Mouse (Mus musculus) C2C12 (cell line): ENCODE measurements around the gene Uvrag. TPM values are rescaled to one million over a fixed set of nuclear protein-coding genes. Genes with fewer than 3 reads are reported as not detected.

Experiments used
- H3K27me3 ChIP-seq: one replicate; pipeline ENCODE4 v1.6.1; 2011; ENCODE audit not compliant: control insufficient read depth, insufficient read depth, insufficient read length
- H3K36me3 ChIP-seq: one replicate; pipeline ENCODE4 v1.6.1; 2011; ENCODE audit not compliant: control insufficient read depth, insufficient read depth
- H3K4me3 ChIP-seq: one replicate; pipeline ENCODE4 v1.5.1; 2011; ENCODE audit warnings: mild to moderate bottlenecking, control low read depth; ENCODE audit not compliant: poor library complexity, insufficient read depth, severe bottlenecking
- H3K79me2 ChIP-seq: one replicate; pipeline ENCODE4 v1.6.1; 2011; ENCODE audit not compliant: control insufficient read depth, insufficient read depth
- H3K79me3 ChIP-seq: one replicate; pipeline ENCODE4 v1.6.1; 2011; ENCODE audit warnings: low read depth, control low read depth
- H3ac ChIP-seq: one replicate; pipeline ENCODE3; 2011; ENCODE audit warnings: low read depth; ENCODE audit not compliant: control insufficient read depth, insufficient read length
- CEBPB ChIP-seq: IDR thresholded peaks from one replicate; pipeline ENCODE4 v1.6.1; 2011; ENCODE audit warnings: low read depth, mild to moderate bottlenecking, control low read depth, moderate library complexity
- CTCF ChIP-seq: IDR thresholded peaks from one replicate; pipeline ENCODE4 v1.5.1; 2011; ENCODE audit not compliant: control insufficient read depth, insufficient read depth, insufficient read length
- FOSL1 ChIP-seq: IDR thresholded peaks from one replicate; pipeline ENCODE4 v1.8.0; 2011; ENCODE audit warnings: mild to moderate bottlenecking, low read length; ENCODE audit not compliant: poor library complexity, insufficient read depth, severe bottlenecking
- MAX ChIP-seq: IDR thresholded peaks from one replicate; pipeline ENCODE4 v1.6.1; 2011; ENCODE audit warnings: mild to moderate bottlenecking, control low read depth
- MYOD1 ChIP-seq: IDR thresholded peaks from one replicate; pipeline ENCODE4 v1.6.1; 2011; ENCODE audit warnings: low read depth; ENCODE audit not compliant: control insufficient read depth, insufficient read length
- MYOG ChIP-seq: IDR thresholded peaks from one replicate; pipeline ENCODE4 v1.6.1; 2011; ENCODE audit not compliant: control insufficient read depth, insufficient read length; ENCODE audit errors: extremely low read depth
- USF1 ChIP-seq: IDR thresholded peaks from one replicate; pipeline ENCODE4 v1.6.1; 2011; ENCODE audit warnings: low read depth, mild to moderate bottlenecking, control low read depth, moderate library complexity
- long read RNA-seq, 2 experiments: library from polyadenylated mRNA; unstranded; transcript quantifications; one replicate each; pipeline ENCODE4 v2.0.0; 2019 to 2020
- polyA plus RNA-seq: library from polyadenylated mRNA; unstranded; fragments of >200 nt; fragmentation: generic; extraction: Trizol; gene quantifications from one replicate; pipeline ENCODE4 v1.2.1, GENCODE M21; 2012; ENCODE audit warnings: missing spikeins

Uvrag gene
- polyA plus RNA-seq: 9.0 TPM
- long read RNA-seq, experiment 1, full-length matches to known transcripts: 16 of 30 reads
- long read RNA-seq, experiment 1, partial matches to known transcripts: 4 of 30 reads
- long read RNA-seq, experiment 1, other reads (novel, unspliced or antisense): 10 of 30 reads
- long read RNA-seq, experiment 2, full-length matches to known transcripts: 163 of 178 reads
- long read RNA-seq, experiment 2, partial matches to known transcripts: 4 of 178 reads
- long read RNA-seq, experiment 2, other reads (novel, unspliced or antisense): 11 of 178 reads

DNA sequence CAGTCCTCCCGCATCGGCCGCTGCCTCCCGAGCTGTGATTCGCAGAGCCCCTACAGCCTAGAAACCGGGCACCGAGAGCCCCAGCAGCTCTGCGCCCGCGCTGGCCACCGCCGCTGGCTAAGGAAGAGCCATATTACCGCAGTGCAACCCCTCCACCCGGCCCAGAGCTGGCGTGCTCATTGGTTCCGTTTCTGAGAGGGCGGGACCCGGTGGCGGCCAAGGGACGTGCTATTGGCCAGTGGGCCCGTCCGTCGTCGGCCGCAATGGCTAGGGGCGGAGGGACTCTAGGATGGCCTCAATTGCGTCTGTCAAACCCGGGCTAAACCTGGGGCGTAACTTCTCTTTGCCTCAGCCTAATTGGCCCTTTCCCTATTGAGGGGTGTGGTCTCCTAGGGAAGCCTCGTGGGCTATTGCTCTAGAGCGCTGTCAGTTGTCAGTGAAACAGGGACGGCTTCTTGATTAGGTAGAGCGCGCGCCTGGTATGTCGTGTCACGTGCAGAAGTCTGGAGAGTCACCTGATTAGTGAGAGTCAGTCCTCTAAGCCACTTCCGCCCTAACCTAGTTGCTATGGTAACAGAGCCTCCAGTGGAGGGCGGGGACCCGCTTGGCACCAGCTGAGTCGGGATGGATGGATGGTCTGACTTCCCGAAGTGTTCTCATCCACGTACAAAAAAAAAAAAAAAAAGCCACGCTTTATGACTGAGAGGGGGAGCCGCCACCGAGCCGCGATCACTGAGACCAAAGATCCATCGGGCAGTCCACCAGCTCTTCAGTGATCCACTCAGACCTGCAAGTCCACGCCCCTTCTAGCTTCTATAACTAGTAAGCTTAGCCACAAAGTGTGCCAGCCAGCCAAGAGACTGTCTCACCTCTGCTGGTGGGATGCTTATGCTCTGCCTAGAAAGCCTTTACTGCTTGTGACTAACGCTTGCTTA lies at the start of gene Uvrag:
TSS of gene Uvrag (minus strand) at position 158 of the 935 bp plus-strand sequence.
- Histone ChIP-seq H3K79me2 (peaks cover 45% of the 10 kb centered on the region), H3K36me3 (no peaks in the 10 kb centered on the region), H3K79me3 (peaks cover 25% of the 10 kb centered on the region), H3K4me3 (peak within 1 kb of the TSS; percentile 83), H3K27me3 (no peaks in the 10 kb centered on the region), H3ac (peak within 1 kb of the TSS; percentile 93)
- TF ChIP-seq FOSL1: no peak
- TF ChIP-seq CTCF: no peak
- peak; percentile 99 for TF ChIP-seq USF1
- TF ChIP-seq MYOG: no peak
- no peak for TF ChIP-seq MAX

- no peaks in the 10 kb centered on the region for H3K79me3 ChIP-seq
- TF ChIP-seq USF1 (no peak), MYOD1 (no peak), MYOG (no peak), MAX (no peak), CTCF (no peak), FOSL1 (no peak), CEBPB (no peak)
- peaks cover 7% of the 10 kb centered on the region for H3K27me3 ChIP-seq
These were observed 48.9 kb upstream of the Uvrag start for GRCm38 (mm10) chr7:99189885-99190284.

GRCm38 (mm10) chr7:99188630-99189029 lies 47.7 kb upstream of the Uvrag start:
- TF ChIP-seq CTCF: no peak
- TF ChIP-seq FOSL1: no peak
- no peak for TF ChIP-seq MAX
- TF ChIP-seq CEBPB: no peak
- TF ChIP-seq MYOD1: no peak
- no peak for TF ChIP-seq USF1
- TF ChIP-seq MYOG: no peak

More at GRCm38 (mm10) chr7:99189885-99190284, 48.9 kb upstream of the Uvrag start:
- no peak overlapping the region for H3ac ChIP-seq
- no peaks in the 10 kb centered on the region for H3K36me3 ChIP-seq
- H3K79me2 ChIP-seq: no peaks in the 10 kb centered on the region
- H3K4me3 ChIP-seq: no peak overlapping the region

DNA sequence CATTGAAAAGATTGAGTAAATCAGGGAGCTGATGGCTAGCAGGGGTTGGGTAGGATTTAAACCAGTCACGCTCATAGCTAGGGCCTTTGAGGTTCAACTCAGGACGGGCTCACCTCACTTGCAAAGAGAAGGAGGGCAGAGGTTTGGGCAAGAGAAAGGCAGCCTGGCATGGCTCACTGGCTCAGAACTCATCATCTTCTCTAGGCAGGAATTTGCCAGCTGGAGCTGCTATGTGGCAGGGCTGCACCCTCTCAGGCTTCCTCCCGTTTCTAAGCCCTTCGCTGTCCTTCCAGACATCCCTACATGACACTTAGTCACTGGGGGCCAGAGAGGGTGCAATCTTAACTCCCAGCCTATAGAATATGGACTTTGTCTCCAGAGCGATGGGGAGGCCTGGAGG lies 46.5 kb upstream of the Uvrag start:
- H3K4me3 ChIP-seq: no peak overlapping the region
- peaks cover 7% of the 10 kb centered on the region for H3K27me3 ChIP-seq
- no peaks in the 10 kb centered on the region for H3K79me3 ChIP-seq
- no peaks in the 10 kb centered on the region for H3K79me2 ChIP-seq
- H3K36me3 ChIP-seq: no peaks in the 10 kb centered on the region
- TF ChIP-seq MYOD1 (no peak), USF1 (no peak), MYOG (no peak), CTCF (no peak), FOSL1 (no peak), MAX (no peak), CEBPB (no peak)
- no peak overlapping the region for H3ac ChIP-seq

More at GRCm38 (mm10) chr7:99188630-99189029, 47.7 kb upstream of the Uvrag start:
- Histone ChIP-seq H3K27me3 (peaks cover 7% of the 10 kb centered on the region), H3K4me3 (no peak overlapping the region), H3K36me3 (no peaks in the 10 kb centered on the region), H3K79me3 (no peaks in the 10 kb centered on the region), H3ac (no peak overlapping the region), H3K79me2 (no peaks in the 10 kb centered on the region)

GRCm38 (mm10) chr7:99185405-99185804 lies 44.5 kb upstream of the Uvrag start:
- H3K36me3 ChIP-seq: no peaks in the 10 kb centered on the region
- H3K79me3 ChIP-seq: no peaks in the 10 kb centered on the region
- H3K79me2 ChIP-seq: no peaks in the 10 kb centered on the region
- no peak overlapping the region for H3K4me3 ChIP-seq
- peaks cover 7% of the 10 kb centered on the region for H3K27me3 ChIP-seq
- no peak overlapping the region for H3ac ChIP-seq
- TF ChIP-seq FOSL1: no peak
- no peak for TF ChIP-seq USF1
- no peak for TF ChIP-seq MYOD1
- no peak for TF ChIP-seq MAX
- no peak for TF ChIP-seq MYOG
- no peak for TF ChIP-seq CTCF
- TF ChIP-seq CEBPB: no peak
